In genomic region chr2:27296656-27297406, GRCm38 (mm10) we compare ENCODE assay signal across 13 mouse cellular contexts. TPM values are rescaled to one million over a fixed set of nuclear protein-coding genes. Genes with fewer than 3 reads are reported as not detected.
DNase-seq lines count a peak whose midpoint lies in the region; ATAC-seq lines count a peak whose summit lies in the region.
"Had no signal": no experiment of that assay in that cellular context is flagged by ENCODE, and none has a peak within 500 bp of the region (broad histone marks: within the 10 kb centered on the region; RNA-seq: fewer than 3 reads in every experiment).

No protein-coding gene starts in this region.

- no peaks in the 10 kb centered on the region; the same call in 1 of the 2 replicates for H3K4me1 ChIP-seq in lung, embryonic 16.5 days (replicated peaks; ENCODE audit: control insufficient read depth, insufficient read depth, low read length)

- peaks cover 5% of the 10 kb centered on the region for H3K36me3 ChIP-seq in lung, embryonic 16.5 days (ENCODE audit: control insufficient read depth, insufficient read depth, low read length)

- DNase-seq in adrenal gland, postnatal 10 days, result peak; percentile 39
- no peak for DNase-seq in adrenal gland, adult (ENCODE audit: inconsistent age in 2 of 2, low spot score in 1 of 2)
- DNase-seq in lung, postnatal 10 days, result no peak
- peak; percentile 61 for DNase-seq in lung, postnatal 36 days
- peak; percentile 64 to 68 for DNase-seq in thymus, postnatal 10 days (ENCODE audit: low spot score in 2 of 2)
- DNase-seq in layer of hippocampus, adult 18-20 months (ENCODE audit: low spot score in 2 of 2), result no peak
- no peak for DNase-seq in frontal cortex, postnatal 36 days (ENCODE audit: low spot score in 2 of 2)
- DNase-seq: cerebellum, adult 9-10 months; heart, adult 18-20 months; kidney, postnatal 36 days had no signal

- H3K9ac ChIP-seq in lung, embryonic 16.5 days (ENCODE audit: low read length), result no peak overlapping the region
- H3K9ac ChIP-seq: embryonic facial prominence, embryonic 15.5 days; lung, embryonic 15.5 days had no signal

- H3K27ac ChIP-seq in lung, embryonic 16.5 days (ENCODE audit: low read length), result no peak overlapping the region
- H3K27ac ChIP-seq: embryonic facial prominence, embryonic 15.5 days; lung, embryonic 15.5 days had no signal

- H3K27me3 ChIP-seq in lung, embryonic 16.5 days (ENCODE audit: control insufficient read depth, insufficient read depth, low read depth, low read length), result no peaks in the 10 kb centered on the region
- H3K27me3 ChIP-seq: embryonic facial prominence, embryonic 15.5 days; lung, embryonic 15.5 days had no signal

- H3K9me3 ChIP-seq in lung, embryonic 16.5 days (ENCODE audit: control insufficient read depth, low read length), result no peaks in the 10 kb centered on the region
- H3K9me3 ChIP-seq: embryonic facial prominence, embryonic 15.5 days; lung, embryonic 15.5 days had no signal

- ATAC-seq in lung, embryonic 16.5 days (ENCODE audit: low read depth), result peak; percentile 29; the same call in 1 of the 2 replicates

- H3K4me3 ChIP-seq in lung, embryonic 16.5 days (ENCODE audit: low read length), result no peak overlapping the region
- H3K4me3 ChIP-seq: embryonic facial prominence, embryonic 15.5 days; lung, embryonic 15.5 days had no signal

- 69% methylated on average over 9 of the region's 9 CpGs for WGBS in lung, embryonic 16.5 days

- no peak overlapping the region for H3K4me2 ChIP-seq in lung, embryonic 16.5 days (ENCODE audit: low read depth, low read length)
- H3K4me2 ChIP-seq: embryonic facial prominence, embryonic 15.5 days; lung, embryonic 15.5 days had no signal

RNA-seq across cellular contexts. Expression of gene Sardh, which starts 48.7 kb away (rescaled TPM):
- total RNA-seq in adrenal gland, postnatal 10 days (2021), result 10 to 100 TPM; 46.6 to 79.0 TPM
- polyA plus RNA-seq in lung, embryonic 16.5 days (2015; fragmentation: Nextera tagmentation; extraction: Ambion mirVana), result 24.3 and 32.0 TPM in 2 replicates
- total RNA-seq in layer of hippocampus, adult 18-20 months (2021), result 1 to 10 TPM; 8.4 to 9.9 TPM

Comparison
In these comparisons a context has a peak if more than half of its experiments do, and no peak if none do; other contexts are left out.
1. DNase-seq: peak in adrenal gland, postnatal 10 days (single experiment), lung, postnatal 36 days (single experiment) and thymus, postnatal 10 days (2 of 2); none in adrenal gland, adult (0 of 2), lung, postnatal 10 days (single experiment), layer of hippocampus, adult 18-20 months (0 of 2) and frontal cortex, postnatal 36 days (0 of 2).
2. RNA of gene Sardh, which starts 48.7 kb away (total RNA-seq): 46.6 to 79.0 TPM in adrenal gland, postnatal 10 days; 8.4 to 9.9 TPM in layer of hippocampus, adult 18-20 months; every median in the first group is over 4 times any median in the second.